Mouse (Mus musculus) frontal cortex, postnatal 25 days (tissue): ENCODE measurements around the gene Sf1.

Experiments
- DNase-seq, 2 experiments: peaks; one replicate each; pipeline ENCODE4 v3.0.0; 2022; ENCODE audit warnings: low spot score in 2 of 2

The Sf1 gene

DNA sequence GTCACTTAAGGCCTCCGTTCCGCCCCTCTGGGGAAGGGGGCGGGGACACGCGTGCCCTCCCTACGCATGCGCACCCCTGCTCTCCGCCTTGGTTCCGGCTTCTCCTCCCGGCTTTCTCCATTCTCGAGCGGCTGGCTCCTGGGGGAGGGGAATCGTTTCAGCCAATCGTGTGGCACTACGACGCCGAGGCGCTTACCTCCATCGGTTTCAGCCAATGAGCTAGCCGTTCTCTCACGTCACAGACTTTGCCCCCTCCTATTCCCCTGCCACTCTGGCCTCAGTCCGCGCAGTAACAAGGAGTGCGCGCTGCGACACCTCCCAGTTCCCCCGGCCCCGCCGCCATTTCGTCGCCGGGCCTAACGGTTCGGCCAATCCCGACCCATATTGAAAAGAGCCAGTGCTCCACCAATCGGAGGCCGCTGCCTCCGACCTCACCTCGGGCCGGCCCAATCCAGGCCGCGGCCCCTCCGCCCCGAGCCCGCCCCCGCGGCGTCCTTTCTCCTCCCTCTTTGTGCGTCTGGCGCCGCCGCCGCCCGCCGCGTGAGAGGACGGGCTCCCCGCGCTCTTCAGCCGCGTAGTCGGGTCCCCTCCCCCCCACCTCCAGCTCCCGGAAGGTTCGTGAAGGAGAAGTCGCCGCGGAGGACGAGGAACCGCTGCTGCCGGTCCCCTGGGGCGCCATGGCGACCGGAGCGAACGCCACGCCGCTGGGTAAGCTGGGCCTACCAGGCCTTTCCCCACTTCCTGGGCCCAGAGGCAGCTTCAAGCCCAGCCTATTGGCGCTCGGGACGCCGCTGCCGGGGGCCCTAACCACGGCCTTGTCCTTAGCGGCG, at the start of gene Sf1:
TSS of gene Sf1 (plus strand) at position 280 of the 830 bp plus-strand sequence.
- peak; percentile 96 to 99 for DNase-seq

DNA sequence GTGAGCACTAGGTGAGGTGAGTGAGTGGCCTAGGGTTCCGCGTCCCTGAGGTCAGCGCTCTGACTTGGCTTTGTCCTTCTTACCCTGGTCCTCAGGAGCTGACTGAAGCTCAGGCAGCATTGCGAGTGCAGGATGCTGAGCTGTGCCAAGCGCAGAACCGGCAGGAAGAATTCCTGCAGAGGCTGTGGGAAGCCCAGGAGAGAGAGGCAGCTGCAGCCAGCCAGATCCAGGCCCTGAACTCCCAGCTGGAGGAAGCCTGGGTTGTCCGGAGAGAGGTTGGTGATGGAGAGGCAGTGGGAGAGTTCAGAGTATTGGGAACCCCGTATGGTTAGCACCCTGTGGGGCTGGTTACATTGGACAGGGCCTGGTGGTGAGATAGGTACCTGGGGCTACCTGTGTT, 49.7 kb upstream of the Sf1 start:
- DNase-seq: no peak

DNA sequence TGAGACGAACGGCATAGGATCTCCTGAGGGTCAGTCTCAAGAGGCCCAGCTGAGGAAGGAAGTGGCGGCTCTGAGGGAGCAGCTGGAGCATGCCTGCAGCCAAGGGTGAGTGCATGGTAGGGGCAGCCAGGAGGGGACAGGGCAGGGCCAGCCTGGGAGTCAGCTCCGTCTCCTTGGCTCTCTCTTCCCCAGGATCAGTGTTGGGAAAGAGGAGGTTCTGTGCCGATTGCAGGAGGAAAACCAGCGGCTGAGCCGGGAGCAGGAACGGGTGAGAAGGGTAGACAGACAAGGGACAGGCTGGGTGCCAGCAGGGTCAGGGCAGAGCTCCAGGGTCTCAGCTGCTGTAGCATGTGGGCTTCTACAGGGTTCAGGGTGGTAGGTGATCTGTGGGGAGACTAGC, 49.0 kb upstream of the Sf1 start:
- DNase-seq: no peak

DNA sequence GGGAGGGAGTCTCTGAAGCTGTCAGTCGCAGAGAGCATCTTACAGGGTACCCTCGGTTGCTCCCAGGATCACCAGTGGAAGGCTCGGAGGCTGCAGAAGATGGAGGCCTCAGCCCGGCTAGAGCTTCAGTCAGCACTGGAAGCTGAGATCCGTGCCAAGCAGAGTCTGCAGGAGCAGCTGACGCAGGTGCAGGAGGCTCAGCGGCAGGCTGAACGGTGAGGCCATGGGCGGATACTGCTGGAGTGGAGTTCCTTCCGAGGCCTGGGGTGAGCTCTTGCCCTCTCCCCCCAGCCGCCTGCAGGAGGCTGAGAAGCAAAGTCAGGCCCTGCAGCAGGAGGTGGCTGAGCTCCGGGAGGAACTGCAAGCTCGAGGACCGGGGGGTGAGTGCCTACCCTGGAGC, 47.9 kb upstream of the Sf1 start:
- no peak for DNase-seq

DNA sequence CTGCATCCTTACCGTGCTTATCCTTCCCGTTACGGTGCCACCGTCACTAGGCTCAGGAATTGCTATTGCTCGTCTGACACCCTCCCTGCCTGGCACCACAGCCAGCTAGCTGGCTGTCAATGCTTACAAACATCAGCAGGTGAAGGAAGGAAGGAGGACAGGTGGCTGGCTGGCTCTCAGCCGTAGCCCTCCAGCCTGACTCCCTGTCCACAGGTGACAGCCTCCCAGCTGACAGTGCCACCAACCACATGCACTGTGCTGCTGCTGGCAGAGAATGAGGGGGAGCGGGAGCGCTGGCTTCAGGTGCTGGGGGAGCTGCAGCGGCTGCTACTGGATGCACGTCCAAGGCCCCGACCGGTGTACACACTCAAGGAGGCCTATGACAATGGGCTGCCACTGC, 45.3 kb upstream of the Sf1 start:
- DNase-seq: no peak

DNA sequence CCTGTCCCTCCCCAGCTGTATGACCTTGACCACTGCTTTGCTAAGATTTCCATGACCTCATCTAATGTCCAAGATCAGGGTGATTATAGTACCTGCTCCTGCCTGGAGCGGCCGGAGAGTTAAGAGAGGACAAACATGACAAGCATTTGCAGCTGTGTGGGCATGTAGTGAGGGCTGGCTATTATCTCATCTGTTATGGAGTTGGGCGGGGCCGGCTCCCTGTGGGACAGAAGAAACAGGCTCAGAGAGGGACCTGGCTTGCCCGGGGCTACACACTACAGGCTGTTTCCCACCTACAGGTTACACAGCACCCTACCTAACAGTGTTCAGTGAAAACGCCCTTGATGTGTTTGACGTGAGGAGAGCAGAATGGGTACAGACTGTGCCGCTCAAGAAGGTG, 42.1 kb upstream of the Sf1 start:
- no peak for DNase-seq

DNA sequence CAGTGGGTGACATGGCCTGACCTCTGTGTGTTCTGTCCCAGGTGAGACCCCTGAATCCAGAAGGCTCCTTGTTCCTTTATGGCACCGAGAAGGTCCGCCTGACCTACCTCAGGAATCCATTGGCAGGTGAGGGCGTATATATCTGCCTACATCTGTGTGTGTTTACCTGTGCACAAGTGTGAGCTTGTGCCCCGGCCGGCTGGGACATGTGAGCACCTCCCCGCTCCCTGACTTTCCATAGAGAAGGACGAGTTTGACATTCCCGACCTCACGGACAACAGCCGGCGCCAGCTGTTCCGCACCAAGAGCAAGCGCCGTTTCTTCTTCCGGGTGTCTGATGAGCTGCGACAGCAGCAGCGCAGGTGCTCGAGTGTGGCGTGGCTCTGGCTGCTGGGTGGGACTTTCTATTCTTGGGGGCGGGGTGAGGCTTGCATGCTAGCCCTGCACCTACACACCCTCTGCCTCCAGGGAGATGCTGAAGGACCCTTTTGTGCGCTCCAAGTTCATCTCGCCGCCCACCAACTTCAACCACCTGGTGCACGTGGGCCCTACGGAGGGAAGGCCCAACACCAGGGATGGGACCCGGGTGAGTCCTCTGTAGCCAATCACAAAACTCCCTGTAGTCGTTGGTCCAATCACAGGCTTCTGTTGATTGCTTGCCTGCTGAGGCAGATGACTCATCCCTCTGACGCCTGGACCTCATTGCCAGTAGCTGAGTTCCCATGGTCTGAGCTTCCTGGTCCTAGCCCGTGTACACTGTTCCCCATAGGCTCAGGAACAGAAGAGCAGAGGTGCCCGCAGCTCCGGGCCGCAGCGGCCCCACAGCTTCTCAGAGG, 41.5 kb upstream of the Sf1 start:
- no peak for DNase-seq

DNA sequence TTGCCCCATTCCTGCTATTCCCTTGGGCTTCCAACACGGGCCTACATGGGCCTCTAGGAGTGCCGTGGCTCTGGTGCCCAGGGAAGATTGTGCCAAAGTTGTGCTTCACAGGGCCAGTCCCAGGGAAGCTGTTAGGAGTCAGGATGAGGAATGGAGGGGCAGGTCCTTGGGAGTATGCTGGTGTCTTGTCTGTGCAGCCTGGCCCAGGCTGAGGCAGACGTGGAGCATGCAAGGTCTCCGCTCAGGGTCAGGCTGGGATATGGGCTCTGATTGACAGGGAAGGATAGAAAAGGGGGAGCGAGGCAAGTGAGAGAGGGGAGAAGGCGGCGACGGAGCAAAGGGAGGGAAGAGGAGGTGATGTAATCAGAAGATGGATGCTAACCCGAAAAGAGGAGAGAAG, 38.7 kb upstream of the Sf1 start:
- no peak for DNase-seq

DNA sequence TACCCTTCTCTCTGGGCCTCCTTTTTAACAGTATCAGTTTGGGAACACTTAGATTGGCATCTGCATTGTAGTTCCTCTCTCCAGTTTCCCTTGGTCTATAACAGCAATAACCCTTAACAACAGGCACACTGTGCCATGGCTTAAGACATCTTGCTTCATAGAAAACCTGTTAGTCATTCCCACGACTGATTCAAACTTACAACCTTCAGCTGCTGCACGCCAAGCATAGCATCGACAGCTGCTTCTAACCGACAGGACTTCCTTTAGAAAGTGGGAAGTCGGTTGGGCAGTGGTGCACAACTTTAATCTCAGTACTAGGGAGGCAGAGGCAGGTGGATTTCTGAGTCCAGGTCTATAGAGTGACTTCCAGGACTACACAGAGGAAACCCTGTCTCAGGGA, 32.3 kb upstream of the Sf1 start:
- DNase-seq: no peak

DNA sequence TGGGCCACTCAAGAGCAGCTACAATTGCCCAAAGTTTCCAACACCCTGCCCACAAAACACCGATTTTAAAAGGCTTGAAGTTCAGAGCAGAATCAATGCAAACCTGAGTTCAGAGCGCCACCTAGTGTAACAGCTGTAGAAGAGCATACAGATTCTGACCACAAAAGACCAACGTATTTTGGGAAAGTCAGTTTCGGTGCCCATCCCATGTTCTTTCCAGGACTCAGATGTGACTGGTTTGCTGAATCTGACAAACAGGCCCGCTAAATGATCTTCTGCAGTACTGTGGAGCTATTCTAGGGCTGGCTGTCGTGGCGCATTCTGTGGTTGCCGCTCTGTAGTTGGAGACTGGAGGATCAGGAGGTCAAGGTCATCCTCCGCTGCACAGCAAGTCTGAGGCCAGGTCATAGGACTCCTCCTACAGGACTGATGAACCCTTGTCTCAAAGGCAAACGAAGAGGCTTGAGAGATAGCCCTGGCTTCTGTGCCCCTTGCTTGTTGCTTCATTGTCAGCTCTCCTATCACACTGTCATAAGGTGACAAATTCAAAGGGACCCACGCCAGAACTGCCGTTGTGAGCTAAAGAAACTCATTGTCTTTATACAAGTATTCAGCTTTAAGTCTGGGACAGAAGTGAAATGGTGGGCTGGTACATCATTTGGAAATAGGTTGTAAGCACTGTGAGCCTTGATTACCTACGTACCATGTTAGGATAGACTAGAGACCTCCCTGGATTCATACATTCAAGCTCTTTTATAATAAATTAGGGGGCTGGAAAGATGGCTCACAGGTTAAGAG, 31.6 kb upstream of the Sf1 start:
- no peak for DNase-seq

DNA sequence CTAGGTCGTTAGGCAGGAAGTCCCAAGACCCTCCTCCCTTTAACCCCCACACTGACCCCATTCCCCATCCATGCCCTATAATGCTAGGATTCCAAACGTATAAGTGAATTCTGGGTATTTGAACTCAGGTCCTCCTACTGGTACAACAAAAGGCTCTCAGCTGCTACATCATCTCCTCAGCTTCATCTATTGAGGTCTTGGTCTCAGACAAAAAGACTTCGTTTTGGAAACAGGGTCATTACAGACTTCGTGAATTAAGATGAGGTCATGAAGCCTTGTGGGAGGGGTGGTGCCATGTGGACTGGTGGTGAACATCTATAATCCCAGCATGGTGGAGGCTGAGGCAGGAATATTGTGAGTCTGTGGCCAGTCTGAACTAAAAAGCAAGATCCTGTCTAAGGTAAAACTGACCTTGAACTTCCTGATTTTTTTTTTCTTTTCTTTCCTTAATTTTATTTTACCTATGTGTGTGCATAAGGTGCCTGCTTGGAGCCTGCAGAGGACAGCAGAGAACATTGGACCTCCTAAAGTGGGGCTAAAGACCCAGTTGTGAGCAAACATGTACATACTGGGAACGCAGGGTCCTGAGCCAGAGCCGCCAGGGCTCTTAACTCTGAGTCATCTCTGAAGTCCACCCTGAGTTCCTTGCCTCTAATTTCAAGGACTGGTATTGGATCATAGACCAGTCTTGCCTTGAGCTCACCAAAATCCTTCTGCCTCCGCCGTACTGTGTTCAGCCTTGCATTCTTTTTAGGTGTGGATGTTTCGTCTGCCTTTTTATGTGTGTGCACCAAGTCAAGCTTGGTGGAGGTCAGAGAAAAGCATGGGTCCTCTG, 29.5 kb upstream of the Sf1 start:
- no peak for DNase-seq

DNA sequence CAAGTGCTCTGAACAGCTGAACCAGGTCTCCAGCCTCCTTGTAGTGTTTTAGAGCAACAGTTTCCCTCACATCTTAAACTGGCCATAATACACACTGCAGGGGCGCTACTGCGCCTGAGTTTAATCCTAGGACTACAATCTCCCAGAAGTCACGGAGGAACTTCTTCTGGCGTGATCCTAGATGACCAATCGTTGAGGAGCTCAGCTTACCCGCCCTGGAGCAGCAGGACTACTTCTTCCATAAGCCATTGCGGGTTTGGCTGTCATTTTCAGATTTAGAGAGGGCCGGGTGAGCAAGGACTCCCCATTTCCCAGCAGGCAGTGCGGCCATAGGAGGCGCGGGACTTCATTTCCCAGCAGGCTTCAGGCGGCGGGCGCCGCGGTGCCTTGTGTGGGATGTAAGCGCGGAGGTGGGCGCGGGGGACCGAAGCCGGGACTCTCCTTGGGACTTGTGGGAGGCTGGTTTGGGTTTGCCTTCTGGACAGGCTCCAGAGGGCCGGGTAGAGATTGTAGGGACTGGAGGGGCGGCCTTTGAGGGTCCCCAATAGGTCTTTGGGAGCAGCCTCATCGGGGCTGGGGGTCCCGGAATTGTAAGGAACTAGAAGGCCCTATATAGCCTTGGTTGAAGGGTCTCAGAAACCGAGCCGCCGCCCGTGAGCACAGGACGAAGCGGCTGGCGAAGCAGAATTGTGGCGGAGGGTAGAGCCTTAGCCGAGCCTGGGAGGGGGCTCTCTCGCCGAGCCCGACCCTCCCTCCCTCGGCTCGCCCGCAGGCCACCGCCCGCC, 28.6 kb upstream of the Sf1 start, which contains the start of gene Men1:
TSS of gene Men1 (plus strand) at position 307 of the 785 bp plus-strand sequence.
- DNase-seq: peak; percentile 89 to 91

DNA sequence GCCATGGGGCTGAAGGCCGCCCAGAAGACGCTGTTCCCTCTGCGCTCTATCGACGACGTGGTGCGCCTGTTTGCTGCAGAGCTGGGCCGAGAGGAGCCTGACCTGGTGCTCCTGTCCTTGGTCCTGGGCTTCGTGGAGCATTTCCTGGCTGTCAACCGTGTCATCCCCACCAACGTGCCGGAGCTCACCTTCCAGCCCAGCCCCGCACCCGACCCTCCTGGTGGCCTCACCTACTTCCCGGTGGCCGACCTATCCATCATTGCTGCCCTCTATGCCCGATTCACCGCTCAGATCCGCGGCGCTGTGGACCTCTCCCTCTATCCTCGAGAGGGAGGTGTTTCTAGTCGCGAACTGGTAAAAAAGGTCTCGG, 28.0 kb upstream of the Sf1 start:
- no peak for DNase-seq

DNA sequence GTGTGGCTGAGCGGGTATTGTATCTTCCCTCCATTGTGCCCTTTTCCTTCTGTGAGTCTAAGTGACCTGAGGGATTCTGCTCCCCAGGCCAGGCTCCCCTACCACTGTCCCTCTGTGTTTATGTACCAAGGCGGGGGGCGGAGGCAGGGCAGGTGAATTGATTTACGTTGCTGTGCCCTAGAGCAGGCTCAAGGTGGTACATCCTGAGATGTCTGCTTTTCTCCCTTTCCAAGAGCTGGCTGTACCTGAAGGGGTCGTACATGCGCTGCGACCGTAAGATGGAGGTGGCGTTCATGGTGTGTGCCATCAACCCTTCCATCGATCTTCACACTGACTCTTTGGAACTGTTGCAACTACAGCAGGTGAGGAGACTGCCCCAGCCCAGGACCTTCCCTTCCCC, 26.6 kb upstream of the Sf1 start:
- DNase-seq: no peak

DNA sequence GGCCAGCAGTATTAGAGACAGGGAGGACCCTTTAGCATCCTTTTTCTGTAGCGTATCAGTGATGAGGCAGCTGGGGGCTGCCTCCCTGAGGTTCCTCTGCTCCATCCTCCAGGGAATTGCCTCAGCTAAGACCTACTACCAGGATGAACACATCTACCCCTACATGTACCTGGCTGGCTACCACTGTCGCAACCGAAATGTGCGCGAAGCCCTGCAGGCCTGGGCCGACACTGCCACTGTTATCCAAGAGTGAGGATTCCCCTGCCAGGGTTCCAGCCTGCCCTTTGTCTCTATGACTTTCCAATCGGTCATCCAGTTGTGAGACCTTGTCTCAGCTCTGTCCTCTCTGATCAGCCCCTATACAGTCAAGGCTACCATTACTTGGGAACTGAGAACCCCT, 25.3 kb upstream of the Sf1 start:
- no peak for DNase-seq

DNA sequence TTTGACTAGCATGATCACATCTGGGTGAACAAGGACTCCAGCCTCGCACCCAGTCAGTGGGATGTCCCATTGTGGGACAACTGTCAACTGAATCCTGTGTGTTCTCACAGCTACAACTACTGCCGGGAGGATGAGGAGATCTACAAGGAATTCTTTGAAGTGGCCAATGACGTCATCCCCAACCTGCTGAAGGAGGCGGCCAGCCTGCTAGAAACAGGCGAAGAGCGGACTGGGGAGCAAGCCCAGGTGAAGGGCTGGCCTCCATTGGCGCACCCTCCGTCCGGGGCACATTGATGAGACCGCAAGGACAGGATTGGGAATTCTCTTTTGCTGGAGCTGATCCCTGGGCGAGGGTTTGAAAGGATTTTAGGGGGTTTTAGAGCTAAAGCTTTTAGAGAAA, 24.8 kb upstream of the Sf1 start:
- DNase-seq: no peak

DNA sequence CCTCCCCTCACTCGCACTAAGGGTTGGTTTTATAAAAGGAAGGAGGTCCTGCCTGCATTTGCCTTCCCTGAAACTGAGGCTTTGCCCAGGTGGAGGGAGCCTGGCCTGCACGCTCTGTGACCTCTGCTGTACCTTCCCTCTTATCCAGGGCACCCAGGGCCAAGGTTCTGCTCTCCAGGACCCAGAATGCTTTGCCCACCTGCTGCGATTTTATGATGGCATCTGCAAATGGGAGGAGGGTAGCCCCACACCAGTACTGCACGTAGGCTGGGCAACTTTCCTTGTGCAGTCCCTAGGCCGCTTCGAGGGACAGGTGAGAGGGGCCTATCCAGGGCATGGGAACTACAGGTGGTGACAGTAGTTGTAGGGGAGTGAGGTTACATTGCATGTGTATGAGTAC, 24.3 kb upstream of the Sf1 start:
- DNase-seq: no peak

DNA sequence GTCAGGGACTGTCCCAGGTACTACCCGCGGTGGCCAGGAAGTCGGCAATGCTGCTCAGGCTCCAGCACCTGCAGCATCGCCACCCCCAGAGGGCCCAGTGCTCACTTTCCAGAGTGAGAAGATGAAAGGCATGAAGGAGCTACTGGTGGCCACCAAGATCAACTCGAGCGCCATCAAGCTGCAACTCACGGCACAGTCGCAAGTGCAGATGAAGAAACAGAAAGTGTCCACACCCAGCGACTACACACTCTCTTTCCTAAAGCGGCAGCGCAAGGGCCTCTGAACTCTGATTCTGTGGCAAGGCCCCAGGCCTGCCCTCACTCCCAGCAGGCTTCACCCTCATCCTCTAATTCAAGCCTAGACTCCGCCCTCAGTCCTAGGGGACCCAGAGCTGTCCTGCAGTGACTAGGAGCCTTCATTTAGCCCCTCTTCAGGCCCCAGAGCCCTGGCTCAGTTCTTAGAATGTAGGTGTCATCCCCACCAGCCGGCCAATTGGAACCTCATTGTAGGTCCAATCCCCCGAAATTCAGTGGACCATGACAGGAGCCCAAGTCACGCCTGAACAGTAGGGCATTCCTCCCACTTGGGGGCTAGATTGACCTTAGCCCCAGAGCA, 23.5 kb upstream of the Sf1 start:
- DNase-seq: no peak

DNA sequence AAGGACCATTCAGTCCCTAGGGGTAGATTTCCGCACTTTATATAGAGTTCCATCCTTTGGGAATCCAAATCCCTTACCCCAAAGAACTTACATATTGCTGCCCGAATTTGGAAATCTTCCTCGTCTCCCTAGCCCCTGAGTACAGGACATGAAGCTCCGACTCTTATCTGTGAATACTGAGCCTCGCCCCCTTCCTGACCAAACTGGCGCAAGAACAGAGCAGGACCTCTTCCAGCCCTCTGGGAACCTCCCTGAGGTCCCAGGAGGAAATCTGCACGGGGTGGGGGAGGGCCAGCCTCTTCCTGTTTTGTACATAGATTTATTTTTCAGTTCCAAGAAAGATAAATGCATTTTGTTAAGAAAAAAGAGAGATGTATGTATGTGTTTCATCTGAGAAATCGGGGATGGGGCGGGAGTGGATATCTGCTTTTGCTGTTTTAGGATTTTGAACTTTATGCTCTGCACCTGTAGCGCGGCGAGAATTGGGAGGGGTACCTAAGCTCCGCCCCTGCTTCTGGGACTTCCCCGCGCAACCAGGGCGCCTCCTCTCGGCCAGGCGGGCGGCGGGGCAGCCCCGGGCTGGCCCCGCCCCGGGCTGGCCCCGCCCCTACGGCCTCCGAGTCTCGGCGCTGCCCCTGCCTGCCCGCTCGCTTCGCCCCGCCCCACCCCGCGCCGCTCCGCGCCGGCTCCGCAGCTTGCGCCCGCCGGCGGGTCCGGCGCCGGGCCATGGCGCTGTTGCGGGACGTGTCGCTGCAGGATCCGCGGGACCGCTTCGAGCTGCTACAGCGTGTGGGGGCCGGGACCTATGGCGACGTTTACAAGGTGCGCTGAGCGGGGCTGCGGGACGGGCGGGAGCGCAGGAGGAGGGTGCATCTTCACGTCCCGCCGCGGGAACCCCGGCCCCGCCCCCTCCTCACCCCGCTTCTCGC, 22.7 kb upstream of the Sf1 start, which contains the start of gene Map4k2:
TSS of gene Map4k2 (plus strand) at position 612 of the 929 bp plus-strand sequence.
- DNase-seq: peak; percentile 38 to 45
